Mouse (Mus musculus) cortical plate, adult 2 months (tissue): ENCODE results near the gene Prr7.

ENCODE experiments used
- CTCF ChIP-seq: fragments of 200-500 bp; IDR thresholded peaks from 2 replicates; pipeline ENCODE4 v1.5.1; 2011; ENCODE audit warnings: mild to moderate bottlenecking, control low read depth, low read length; ENCODE audit not compliant: insufficient read depth; ENCODE audit errors: extremely low read depth
- POLR2A ChIP-seq: fragments of 200-500 bp; IDR thresholded peaks from 2 replicates; pipeline ENCODE4 v1.6.1; 2011; ENCODE audit warnings: mild to moderate bottlenecking, low read length, control low read depth; ENCODE audit not compliant: insufficient read depth; ENCODE audit errors: extremely low read depth

DNA sequence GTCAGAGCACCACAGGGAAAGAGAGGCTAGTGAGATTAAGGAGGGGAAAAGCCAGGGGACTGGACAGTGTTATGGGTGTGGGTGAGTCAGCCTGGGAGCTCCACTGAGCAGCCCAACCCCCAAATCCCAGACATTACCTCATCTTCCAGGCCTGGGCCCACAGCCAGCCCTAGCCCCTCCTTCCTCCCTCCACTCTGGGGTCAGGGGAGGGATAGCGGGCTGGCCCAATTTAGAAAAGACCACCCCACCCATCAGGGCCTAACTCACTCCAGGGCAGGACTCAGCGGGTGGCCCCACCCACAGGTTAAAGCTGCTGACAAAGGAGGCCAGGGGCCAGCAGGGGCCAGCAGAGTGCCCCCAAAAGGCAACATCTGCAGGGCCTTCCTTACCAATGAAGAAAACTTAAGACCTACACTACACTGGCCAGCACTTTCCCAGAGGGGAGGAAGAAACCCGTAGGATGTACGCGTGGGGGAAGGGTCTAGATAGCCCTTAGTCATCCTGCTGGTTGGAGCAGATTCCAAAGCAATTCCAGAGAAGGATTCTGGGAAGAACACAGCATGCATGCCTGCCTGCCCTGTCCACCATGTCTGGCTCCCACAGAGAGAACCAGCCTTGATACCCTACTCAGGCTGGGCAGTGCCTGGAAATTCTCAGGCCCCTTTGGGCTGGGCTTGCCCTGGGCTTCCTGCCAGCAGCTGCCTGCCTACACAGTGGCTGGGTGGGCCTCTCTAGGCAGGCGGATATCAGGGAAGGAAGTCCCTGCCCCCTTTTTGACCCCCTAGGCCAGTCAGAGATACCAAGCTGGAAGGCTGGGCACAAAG lies 46.8 kb downstream of the Prr7 start:
- no peak for TF ChIP-seq POLR2A
- TF ChIP-seq CTCF: no peak
